Mouse (Mus musculus) neural tube, embryonic 14.5 days (tissue): ENCODE measurements at regions not wholly inside any gene's neighbourhood (a gene's known extent, or its start where the extent isn't known, plus 50 kb on each side); places are given as distances from the start of the nearest gene placed in this dataset.

ENCODE experiments used
- ATAC-seq: fragments of 200-750 bp; cut with Nextera tagmentation; 2 replicates; pipeline ENCODE4 v1.8.0; 2017; ENCODE audit warnings: low read depth, mild to moderate bottlenecking, moderate TSS enrichment, moderate library complexity
- H3K27ac ChIP-seq: fragments of 300-500 bp; sonication (generic); 2 replicates; pipeline ENCODE4 v1.5.1; 2014; ENCODE audit warnings: low read depth, mild to moderate bottlenecking, control low read depth, low read length, moderate library complexity, mixed read lengths
- H3K27me3 ChIP-seq: fragments of 300-500 bp; sonication (generic); 2 replicates; pipeline ENCODE4 v1.6.1; 2014; ENCODE audit warnings: low read length; ENCODE audit not compliant: control insufficient read depth, insufficient read depth
- H3K36me3 ChIP-seq: fragments of 300-500 bp; sonication (generic); 2 replicates; pipeline ENCODE4 v1.6.1; 2014; ENCODE audit warnings: low read length, mixed read lengths; ENCODE audit not compliant: control insufficient read depth, insufficient read depth
- H3K4me1 ChIP-seq: fragments of 300-500 bp; sonication (generic); 2 replicates; pipeline ENCODE4 v1.6.1; 2014; ENCODE audit warnings: low read length; ENCODE audit not compliant: control insufficient read depth, insufficient read depth
- H3K4me2 ChIP-seq: fragments of 300-500 bp; sonication (generic); 2 replicates; pipeline ENCODE4 v1.6.1; 2014; ENCODE audit warnings: mild to moderate bottlenecking, low read depth, low read length, control low read depth
- H3K4me3 ChIP-seq: fragments of 300-500 bp; sonication (generic); 2 replicates; pipeline ENCODE4 v1.5.1; 2014; ENCODE audit warnings: low read depth, low read length, control low read depth, mixed read lengths
- H3K9ac ChIP-seq: fragments of 300-500 bp; sonication (generic); replicated peaks from 2 replicates; pipeline ENCODE4 v1.6.1; 2014; ENCODE audit warnings: low read depth, mild to moderate bottlenecking, control low read depth, low read length, mixed read lengths
- H3K9me3 ChIP-seq: fragments of 300-500 bp; sonication (generic); 2 replicates; pipeline ENCODE4 v1.6.1; 2016; ENCODE audit warnings: low read length; ENCODE audit not compliant: control insufficient read depth
- WGBS: fragments of 180-500 bp; shearing (Covaris S2); extraction: QIAGEN DNeasy Blood & Tissue Kit; methylation state at CpG from one replicate; pipeline ENCODE4 v1.1.7; 2014; 5-methylcytosine and 5-hydroxymethylcytosine counted together

GRCm38 (mm10) chr14:110171162-110172117 lies 583.5 kb downstream of the Slitrk6 start:
- no peaks in the 10 kb centered on the region for H3K36me3 ChIP-seq
- WGBS = 82% methylated on average over 3 of the region's 3 CpGs
- no peak overlapping the region for H3K4me3 ChIP-seq

GRCm38 (mm10) chr14:110168632-110169031 lies 586.3 kb downstream of the Slitrk6 start:
- Histone ChIP-seq H3K27ac (no peak overlapping the region), H3K36me3 (no peaks in the 10 kb centered on the region), H3K9me3 (no peaks in the 10 kb centered on the region), H3K9ac (no peak overlapping the region), H3K27me3 (no peaks in the 10 kb centered on the region), H3K4me2 (no peak overlapping the region), H3K4me3 (no peak overlapping the region), H3K4me1 (no peaks in the 10 kb centered on the region)
- no peak; the same call in 1 of the 2 replicates for ATAC-seq
- 13% methylated on average over 5 of the region's 5 CpGs for WGBS

More at GRCm38 (mm10) chr14:110171162-110172117, 583.5 kb downstream of the Slitrk6 start:
- Histone ChIP-seq H3K27me3 (no peaks in the 10 kb centered on the region), H3K27ac (no peak overlapping the region), H3K9me3 (no peaks in the 10 kb centered on the region), H3K4me2 (no peak overlapping the region), H3K9ac (no peak overlapping the region), H3K4me1 (no peaks in the 10 kb centered on the region)
- no peak for ATAC-seq

GRCm38 (mm10) chr14:110128265-110128664 lies 626.7 kb downstream of the Slitrk6 start:
- Histone ChIP-seq H3K4me2 (no peak overlapping the region), H3K36me3 (no peaks in the 10 kb centered on the region), H3K4me3 (no peak overlapping the region), H3K27me3 (no peaks in the 10 kb centered on the region), H3K4me1 (no peaks in the 10 kb centered on the region), H3K9me3 (no peaks in the 10 kb centered on the region), H3K27ac (no peak overlapping the region), H3K9ac (no peak overlapping the region)
- 68% methylated on average over 5 of the region's 5 CpGs for WGBS
- no peak for ATAC-seq

- ATAC-seq = no peak
- Histone ChIP-seq H3K9ac (no peak overlapping the region), H3K36me3 (no peaks in the 10 kb centered on the region), H3K27me3 (no peaks in the 10 kb centered on the region), H3K9me3 (no peaks in the 10 kb centered on the region), H3K4me2 (no peak overlapping the region), H3K27ac (no peak overlapping the region), H3K4me1 (no peaks in the 10 kb centered on the region), H3K4me3 (no peak overlapping the region)
- 63% methylated on average over 6 of the region's 6 CpGs for WGBS
These were observed 628.8 kb downstream of the Slitrk6 start for GRCm38 (mm10) chr14:110125936-110126710.

GRCm38 (mm10) chr14:110122710-110123109 lies 632.2 kb downstream of the Slitrk6 start:
- Histone ChIP-seq H3K27me3 (no peaks in the 10 kb centered on the region), H3K4me2 (no peak overlapping the region), H3K4me3 (no peak overlapping the region), H3K9me3 (no peaks in the 10 kb centered on the region), H3K9ac (no peak overlapping the region), H3K36me3 (no peaks in the 10 kb centered on the region), H3K4me1 (no peaks in the 10 kb centered on the region), H3K27ac (no peak overlapping the region)
- 97% methylated on average over 3 of the region's 3 CpGs for WGBS
- no peak for ATAC-seq

- Histone ChIP-seq H3K9ac (no peak overlapping the region), H3K9me3 (no peaks in the 10 kb centered on the region), H3K4me2 (no peak overlapping the region), H3K36me3 (no peaks in the 10 kb centered on the region), H3K4me3 (no peak overlapping the region), H3K27me3 (no peaks in the 10 kb centered on the region), H3K4me1 (no peaks in the 10 kb centered on the region), H3K27ac (no peak overlapping the region)
- ATAC-seq = no peak
- 87% methylated on average over 4 of the region's 4 CpGs for WGBS
These were observed 639.4 kb downstream of the Slitrk6 start for GRCm38 (mm10) chr14:110115578-110115977.

- Histone ChIP-seq H3K4me3 (no peak overlapping the region), H3K36me3 (no peaks in the 10 kb centered on the region), H3K4me1 (no peaks in the 10 kb centered on the region), H3K27me3 (no peaks in the 10 kb centered on the region), H3K9me3 (no peaks in the 10 kb centered on the region), H3K4me2 (no peak overlapping the region), H3K27ac (no peak overlapping the region), H3K9ac (no peak overlapping the region)
- 69% methylated on average over 4 of the region's 4 CpGs for WGBS
- ATAC-seq = no peak
These were observed 654.1 kb downstream of the Slitrk6 start for GRCm38 (mm10) chr14:110100852-110101251.

- no peaks in the 10 kb centered on the region for H3K4me1 ChIP-seq
- no peaks in the 10 kb centered on the region for H3K9me3 ChIP-seq
- H3K27me3 ChIP-seq = no peaks in the 10 kb centered on the region
- H3K4me3 ChIP-seq = no peak overlapping the region
- H3K27ac ChIP-seq = no peak overlapping the region
- H3K4me2 ChIP-seq = no peak overlapping the region
- no peak overlapping the region for H3K9ac ChIP-seq
- WGBS = 83% methylated on average over 6 of the region's 6 CpGs
- no peaks in the 10 kb centered on the region for H3K36me3 ChIP-seq
- no peak for ATAC-seq
These were observed 676.6 kb downstream of the Slitrk6 start for GRCm38 (mm10) chr14:110078351-110078750.

GRCm38 (mm10) chr14:110047748-110048147 lies 707.2 kb downstream of the Slitrk6 start:
- Histone ChIP-seq H3K4me2 (no peak overlapping the region), H3K27ac (no peak overlapping the region), H3K9me3 (no peaks in the 10 kb centered on the region), H3K27me3 (no peaks in the 10 kb centered on the region), H3K36me3 (no peaks in the 10 kb centered on the region), H3K9ac (no peak overlapping the region), H3K4me1 (no peaks in the 10 kb centered on the region), H3K4me3 (no peak overlapping the region)
- 82% methylated on average over 3 of the region's 3 CpGs for WGBS
- no peak for ATAC-seq
